Mouse (Mus musculus): ENCODE data around the gene Kif7. TPM values are rescaled to one million over a fixed set of nuclear protein-coding genes. Genes with fewer than 3 reads are reported as not detected.

The Kif7 gene
- polyA plus RNA-seq, 1 experiment from 2014 or later: 4.4 TPM

DNA sequence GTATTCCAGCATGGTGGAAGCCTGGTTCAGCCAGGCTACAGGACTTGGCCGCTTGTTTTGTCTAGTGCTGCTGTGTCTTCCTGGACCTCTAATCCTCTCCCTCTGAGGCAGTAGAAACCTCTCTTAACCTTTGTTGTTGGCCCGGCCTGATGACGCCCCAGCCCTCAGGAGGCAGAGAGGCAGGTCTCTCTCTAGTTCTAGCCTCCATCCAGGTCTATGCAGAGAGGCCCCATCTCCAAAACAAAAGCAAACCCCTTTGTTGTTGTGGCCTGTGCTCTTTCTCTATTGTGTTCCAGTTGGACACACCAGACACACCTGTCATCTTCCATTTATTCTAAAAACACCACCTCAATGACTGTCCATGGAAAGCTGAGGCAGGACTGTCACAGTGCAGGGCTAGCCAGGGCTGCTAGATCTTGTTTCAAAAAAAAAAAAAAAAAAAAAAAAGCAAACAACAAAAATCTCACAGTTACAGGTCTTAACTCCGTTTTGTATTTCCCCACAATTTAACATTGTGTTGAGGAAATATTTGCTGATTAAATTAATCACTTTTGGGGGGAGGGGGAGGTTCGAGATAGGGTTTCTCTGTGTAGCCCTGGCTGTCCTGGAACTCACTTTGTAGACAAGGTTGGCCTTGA lies 54.1 kb downstream of the Kif7 start:
- peak overlapping the region; percentile 78 for H3K9ac ChIP-seq (replicated peaks; ENCODE audit: low read depth, low read length)
- peaks cover 17% of the 10 kb centered on the region for H3K4me1 ChIP-seq (ENCODE audit: control insufficient read depth, insufficient read depth, low read length)
- no peak overlapping the region for H3K27ac ChIP-seq (ENCODE audit: low read length)
- no peaks in the 10 kb centered on the region for H3K9me3 ChIP-seq (ENCODE audit: control insufficient read depth, low read depth, low read length)
- H3K4me2 ChIP-seq (replicated peaks; ENCODE audit: low read depth, low read length): peak overlapping the region; percentile 63
- H3K36me3 ChIP-seq (ENCODE audit: control insufficient read depth, insufficient read depth, low read length): no peaks in the 10 kb centered on the region; the same call in 1 of the 2 replicates
- ATAC-seq (ENCODE audit: insufficient number of reproducible peaks, insufficient read depth, low FRiP score, low read depth): no peak
- no peaks in the 10 kb centered on the region for H3K27me3 ChIP-seq (ENCODE audit: control insufficient read depth, insufficient read depth, low read length)
- 13% methylated on average over 5 of the region's 5 CpGs for WGBS
- peak overlapping the region; percentile 84 for H3K4me3 ChIP-seq (ENCODE audit: low read depth, low read length)

DNA sequence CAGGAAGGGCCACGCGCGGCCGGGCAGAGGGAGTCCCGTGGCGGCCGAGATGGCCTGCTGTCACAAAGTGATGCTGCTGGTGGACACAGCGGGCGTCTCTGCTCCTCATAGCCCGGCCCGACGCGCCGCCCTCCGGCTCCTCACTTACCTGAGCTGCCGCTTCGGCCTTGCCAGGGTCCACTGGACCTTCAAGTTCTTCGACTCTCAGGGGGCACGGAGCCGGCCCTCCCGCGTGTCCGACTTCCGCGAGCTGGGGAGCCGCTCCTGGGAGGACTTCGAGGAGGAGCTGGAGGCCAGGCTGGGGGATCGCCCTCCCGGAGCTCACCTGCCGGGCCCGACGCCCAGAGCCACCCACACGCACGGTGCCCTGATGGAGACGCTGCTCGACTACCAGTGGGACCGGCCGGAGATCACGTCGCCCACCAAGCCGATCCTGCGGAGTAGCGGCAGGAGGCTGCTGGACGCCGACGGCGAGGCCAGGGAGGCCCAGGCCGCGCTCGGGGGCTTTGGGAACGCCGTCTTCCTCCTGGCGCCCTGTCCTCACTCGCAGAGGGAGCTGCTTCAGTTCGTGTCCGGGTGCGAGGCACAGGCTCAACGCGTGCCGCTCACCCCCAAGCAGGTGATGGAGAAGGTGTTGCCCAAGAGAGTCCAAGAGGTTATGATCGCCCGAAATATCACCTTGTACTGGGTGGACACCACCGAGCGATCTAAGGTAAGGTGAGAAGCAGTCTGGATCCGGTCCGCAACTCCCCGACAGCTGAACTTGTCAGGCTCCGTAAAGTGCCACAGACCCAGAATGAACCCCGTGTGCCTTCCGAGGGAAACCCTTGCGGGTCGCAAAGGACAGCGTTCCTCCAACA lies 55.0 kb downstream of the Kif7 start:
- WGBS: 1% methylated on average over 73 of the region's 73 CpGs
- peak overlapping the region; percentile 1; the same call in 1 of the 2 replicates for H3K27ac ChIP-seq (ENCODE audit: low read length)
- H3K4me2 ChIP-seq (replicated peaks; ENCODE audit: low read depth, low read length): peak overlapping the region; percentile 63
- H3K27me3 ChIP-seq (ENCODE audit: control insufficient read depth, insufficient read depth, low read length): no peaks in the 10 kb centered on the region
- no peaks in the 10 kb centered on the region for H3K36me3 ChIP-seq (ENCODE audit: control insufficient read depth, insufficient read depth, low read length)
- peak overlapping the region; percentile 84 for H3K4me3 ChIP-seq (ENCODE audit: low read depth, low read length)
- no peaks in the 10 kb centered on the region for H3K9me3 ChIP-seq (ENCODE audit: control insufficient read depth, low read depth, low read length)
- peaks cover 17% of the 10 kb centered on the region for H3K4me1 ChIP-seq (ENCODE audit: control insufficient read depth, insufficient read depth, low read length)
- H3K9ac ChIP-seq (replicated peaks; ENCODE audit: low read depth, low read length): peak overlapping the region; percentile 78
- peak; percentile 0; the same call in 1 of the 2 replicates for ATAC-seq (ENCODE audit: insufficient number of reproducible peaks, insufficient read depth, low FRiP score, low read depth)

GRCm38 (mm10) chr7:79659578-79660290 lies 55.8 kb downstream of the Kif7 start, which contains the start of gene Ticrr:
Gene Ticrr, plus strand, starts transcription at chr7:79660196.
- ATAC-seq (ENCODE audit: insufficient number of reproducible peaks, insufficient read depth, low FRiP score, low read depth): peak; percentile 100
- H3K36me3 ChIP-seq (ENCODE audit: control insufficient read depth, insufficient read depth, low read length): no peaks in the 10 kb centered on the region
- under 1% methylated on average over 39 of the region's 39 CpGs for WGBS

GRCm38 (mm10) chr7:79654586-79654985 lies 60.9 kb downstream of the Kif7 start:
- Histone ChIP-seq H3K27me3 (ENCODE audit: control insufficient read depth, insufficient read depth, low read length) (no peaks in the 10 kb centered on the region), H3K36me3 (ENCODE audit: control insufficient read depth, insufficient read depth, low read length) (no peaks in the 10 kb centered on the region), H3K4me2 (replicated peaks; ENCODE audit: low read depth, low read length) (no peak overlapping the region), H3K9me3 (ENCODE audit: control insufficient read depth, low read depth, low read length) (no peaks in the 10 kb centered on the region), H3K9ac (replicated peaks; ENCODE audit: low read depth, low read length) (no peak overlapping the region), H3K4me3 (ENCODE audit: low read depth, low read length) (no peak overlapping the region), H3K27ac (ENCODE audit: low read length) (no peak overlapping the region), H3K4me1 (ENCODE audit: control insufficient read depth, insufficient read depth, low read length) (no peaks in the 10 kb centered on the region)
- ATAC-seq (ENCODE audit: insufficient number of reproducible peaks, insufficient read depth, low FRiP score, low read depth): no peak
- 39% methylated on average over 1 of the region's 1 CpGs for WGBS

More at GRCm38 (mm10) chr7:79659578-79660290, 55.8 kb downstream of the Kif7 start, which contains the start of gene Ticrr:
- H3K27me3 ChIP-seq (ENCODE audit: control insufficient read depth, insufficient read depth, low read length): no peaks in the 10 kb centered on the region
- peak within 1 kb of the TSS; percentile 1; the same call in 1 of the 2 replicates for H3K27ac ChIP-seq (ENCODE audit: low read length)
- no peaks in the 10 kb centered on the region for H3K9me3 ChIP-seq (ENCODE audit: control insufficient read depth, low read depth, low read length)
- peak within 1 kb of the TSS; percentile 78 for H3K9ac ChIP-seq (replicated peaks; ENCODE audit: low read depth, low read length)
- H3K4me1 ChIP-seq (ENCODE audit: control insufficient read depth, insufficient read depth, low read length): peaks cover 17% of the 10 kb centered on the region
- H3K4me3 ChIP-seq (ENCODE audit: low read depth, low read length): peak within 1 kb of the TSS; percentile 84
- H3K4me2 ChIP-seq (replicated peaks; ENCODE audit: low read depth, low read length): peak within 1 kb of the TSS; percentile 63

- H3K4me3 ChIP-seq (ENCODE audit: low read depth, low read length): no peak overlapping the region
- ATAC-seq (ENCODE audit: insufficient number of reproducible peaks, insufficient read depth, low FRiP score, low read depth): no peak
- no peaks in the 10 kb centered on the region for H3K36me3 ChIP-seq (ENCODE audit: control insufficient read depth, insufficient read depth, low read length)
- no peak overlapping the region for H3K27ac ChIP-seq (ENCODE audit: low read length)
- 83% methylated on average over 1 of the region's 1 CpGs for WGBS
- no peaks in the 10 kb centered on the region for H3K27me3 ChIP-seq (ENCODE audit: control insufficient read depth, insufficient read depth, low read length)
- no peak overlapping the region for H3K9ac ChIP-seq (replicated peaks; ENCODE audit: low read depth, low read length)
- no peak overlapping the region for H3K4me2 ChIP-seq (replicated peaks; ENCODE audit: low read depth, low read length)
- H3K4me1 ChIP-seq (ENCODE audit: control insufficient read depth, insufficient read depth, low read length): no peaks in the 10 kb centered on the region
- H3K9me3 ChIP-seq (ENCODE audit: control insufficient read depth, low read depth, low read length): no peaks in the 10 kb centered on the region
Measured at GRCm38 (mm10) chr7:79654185-79654584, 61.3 kb downstream of the Kif7 start.

DNA sequence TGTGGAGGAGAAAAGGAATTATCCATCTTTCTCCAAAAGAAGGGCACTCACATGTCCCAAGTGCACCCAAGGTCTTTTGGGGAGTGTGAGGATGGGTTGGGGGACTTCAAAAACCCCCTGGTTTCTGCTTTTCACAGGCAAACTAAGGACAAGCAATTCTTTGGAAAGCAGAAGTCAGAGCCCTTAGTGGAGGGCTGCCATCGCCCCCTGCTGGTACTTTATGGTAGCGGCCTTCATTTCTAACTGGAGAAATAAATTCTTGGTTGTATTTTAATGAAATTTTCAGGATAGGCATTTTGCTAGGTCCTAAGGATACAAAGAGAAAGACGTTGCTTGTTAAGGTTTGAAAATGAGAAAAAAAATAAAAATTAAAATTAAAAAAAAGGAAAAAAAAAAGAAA lies 66.5 kb downstream of the Kif7 start:
- Histone ChIP-seq H3K9ac (replicated peaks; ENCODE audit: low read depth, low read length) (no peak overlapping the region), H3K9me3 (ENCODE audit: control insufficient read depth, low read depth, low read length) (no peaks in the 10 kb centered on the region), H3K4me2 (replicated peaks; ENCODE audit: low read depth, low read length) (no peak overlapping the region), H3K4me3 (ENCODE audit: low read depth, low read length) (no peak overlapping the region), H3K36me3 (ENCODE audit: control insufficient read depth, insufficient read depth, low read length) (no peaks in the 10 kb centered on the region), H3K4me1 (ENCODE audit: control insufficient read depth, insufficient read depth, low read length) (no peaks in the 10 kb centered on the region), H3K27ac (ENCODE audit: low read length) (no peak overlapping the region), H3K27me3 (ENCODE audit: control insufficient read depth, insufficient read depth, low read length) (no peaks in the 10 kb centered on the region)
- ATAC-seq (ENCODE audit: insufficient number of reproducible peaks, insufficient read depth, low FRiP score, low read depth): no peak
- WGBS: 7% methylated on average over 3 of the region's 3 CpGs

Other genes with a start within 250 kb of the Kif7 start
- 27.8 and 34.7 TPM in 2 replicates for gene Polg, start 249.4 kb downstream of the Kif7 start, polyA plus RNA-seq (2014; fragmentation: Nextera tagmentation; extraction: Ambion mirVana)
- not detected in 2 replicates for gene Rhcg, start 98.1 kb downstream of the Kif7 start, polyA plus RNA-seq (2014; fragmentation: Nextera tagmentation; extraction: Ambion mirVana)
- 12.7 and 15.3 TPM in 2 replicates for gene Ticrr, start 55.5 kb downstream of the Kif7 start, polyA plus RNA-seq (2014; fragmentation: Nextera tagmentation; extraction: Ambion mirVana)
- not detected in 2 replicates for gene Plin1, start 17.2 kb upstream of the Kif7 start, polyA plus RNA-seq (2014; fragmentation: Nextera tagmentation; extraction: Ambion mirVana)
- 11.0 and 11.5 TPM in 2 replicates for gene Pex11a, start 27.4 kb upstream of the Kif7 start, polyA plus RNA-seq (2014; fragmentation: Nextera tagmentation; extraction: Ambion mirVana)
- gene Wdr93, start 27.4 kb upstream of the Kif7 start, polyA plus RNA-seq (2014; fragmentation: Nextera tagmentation; extraction: Ambion mirVana): 0.14 and 0.50 TPM in 2 replicates
- not detected in 2 replicates for gene Mesp1, start 78.1 kb upstream of the Kif7 start, polyA plus RNA-seq (2014; fragmentation: Nextera tagmentation; extraction: Ambion mirVana)
- 0.55 and 1.2 TPM in 2 replicates for gene Mesp2, start 95.0 kb upstream of the Kif7 start, polyA plus RNA-seq (2014; fragmentation: Nextera tagmentation; extraction: Ambion mirVana)
- gene Anpep, start 145.3 kb upstream of the Kif7 start, polyA plus RNA-seq (2014; fragmentation: Nextera tagmentation; extraction: Ambion mirVana): 25.9 and 26.3 TPM in 2 replicates
- gene Ap3s2, start 204.9 kb upstream of the Kif7 start, polyA plus RNA-seq (2014; fragmentation: Nextera tagmentation; extraction: Ambion mirVana): 31.9 and 34.0 TPM in 2 replicates
- gene Arpin, start 219.6 kb upstream of the Kif7 start, polyA plus RNA-seq (2014; fragmentation: Nextera tagmentation; extraction: Ambion mirVana): 37.7 and 39.6 TPM in 2 replicates

All from stomach, embryonic 14.5 days (tissue).